Mouse (Mus musculus) inflammation-experienced regulatory T-cells, adult 6 months (primary cell): ENCODE data around the gene Ptprt. TPM values are rescaled to one million over a fixed set of nuclear protein-coding genes. Genes with fewer than 3 reads are reported as not detected.
"Not testable (repeated sequence)": the region's sequence is repeated elsewhere in the genome, so short reads cannot be mapped to it uniquely, and the experiment has no call there.

ENCODE experiments used
- ATAC-seq: one replicate; pipeline ENCODE4 v1.8.0; 2017
- polyA plus RNA-seq, 3 experiments: library from polyadenylated mRNA; unstranded; fragments of 100-300 nt; shearing (Covaris generic); gene quantifications; one replicate each; pipeline ENCODE4 v1.2.1; 2017

Gene Ptprt
- polyA plus RNA-seq, 3 experiments from 2014 or later = not detected

DNA sequence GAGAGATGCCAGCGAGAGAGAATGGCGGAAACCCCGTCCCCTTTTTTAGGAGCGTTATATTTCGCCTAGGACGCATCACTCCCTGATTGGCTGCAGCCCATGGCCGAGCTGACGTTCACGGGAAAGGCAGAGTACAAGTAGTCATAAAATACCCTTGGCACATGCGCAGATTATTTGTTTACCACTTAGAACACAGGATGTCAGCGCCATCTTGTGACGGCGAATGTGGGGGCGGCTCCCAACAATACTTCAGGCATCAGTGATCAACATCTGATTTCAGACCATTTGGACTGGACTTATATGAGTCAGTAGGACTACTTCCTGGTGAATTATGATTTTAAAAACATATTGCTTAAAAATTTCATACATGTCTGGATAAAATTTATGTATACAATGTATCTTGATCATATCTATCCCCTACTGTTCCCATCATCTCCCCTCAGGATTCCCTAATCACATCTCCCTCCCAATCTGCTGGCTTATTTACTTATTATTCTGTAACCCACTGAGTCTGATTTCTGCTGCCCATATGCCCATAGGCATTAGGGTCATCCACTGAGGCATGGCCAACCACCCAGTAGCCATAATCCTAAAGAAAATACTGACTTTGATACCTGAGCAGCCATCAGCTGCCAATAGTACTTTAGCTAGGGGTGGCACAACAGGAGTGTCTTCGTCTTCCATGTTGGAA, 1148.9 kb downstream of the Ptprt start:
- ATAC-seq = not testable (repeated sequence)

GRCm38 (mm10) chr2:161511101-161511759, 1149.7 kb downstream of the Ptprt start:
- no peak for ATAC-seq

DNA sequence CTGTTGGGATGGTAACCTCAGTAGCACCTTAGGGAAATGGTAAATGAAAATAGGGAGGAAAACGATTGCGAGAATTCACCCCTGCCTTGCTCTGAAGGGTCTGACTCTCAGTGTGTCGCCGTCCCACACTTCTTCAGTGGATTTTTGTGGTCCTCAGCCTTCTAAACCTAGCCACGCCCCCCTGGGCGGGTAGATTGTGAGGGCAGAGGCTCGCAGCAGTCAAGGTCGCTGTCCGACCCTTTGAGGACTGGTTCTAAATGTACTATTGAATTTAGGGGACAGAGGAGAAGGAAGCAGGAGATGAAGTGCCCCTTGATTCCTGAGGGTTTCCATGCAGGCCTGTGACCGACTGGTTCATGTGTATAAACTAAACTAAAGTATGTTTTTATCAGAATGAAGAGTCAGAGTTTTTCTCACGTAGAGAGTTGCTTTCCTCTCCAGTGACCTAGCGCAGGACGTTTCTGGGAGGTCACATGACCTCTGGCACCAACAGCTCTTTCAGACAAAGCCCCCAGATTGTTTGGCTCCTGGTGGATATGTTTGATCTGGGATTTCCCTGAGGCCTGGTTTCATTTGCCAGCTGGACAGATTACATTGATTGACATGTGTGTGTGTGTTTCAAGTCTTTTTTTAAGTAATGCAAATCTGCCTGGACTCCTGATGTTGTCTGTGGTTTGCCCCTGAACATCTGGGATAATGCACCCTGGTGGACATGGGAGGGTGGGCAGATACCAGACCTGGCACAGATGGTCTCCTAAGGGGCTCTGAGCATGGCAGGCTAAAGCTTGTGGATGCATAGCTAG, 1161.6 kb downstream of the Ptprt start:
- no peak for ATAC-seq

DNA sequence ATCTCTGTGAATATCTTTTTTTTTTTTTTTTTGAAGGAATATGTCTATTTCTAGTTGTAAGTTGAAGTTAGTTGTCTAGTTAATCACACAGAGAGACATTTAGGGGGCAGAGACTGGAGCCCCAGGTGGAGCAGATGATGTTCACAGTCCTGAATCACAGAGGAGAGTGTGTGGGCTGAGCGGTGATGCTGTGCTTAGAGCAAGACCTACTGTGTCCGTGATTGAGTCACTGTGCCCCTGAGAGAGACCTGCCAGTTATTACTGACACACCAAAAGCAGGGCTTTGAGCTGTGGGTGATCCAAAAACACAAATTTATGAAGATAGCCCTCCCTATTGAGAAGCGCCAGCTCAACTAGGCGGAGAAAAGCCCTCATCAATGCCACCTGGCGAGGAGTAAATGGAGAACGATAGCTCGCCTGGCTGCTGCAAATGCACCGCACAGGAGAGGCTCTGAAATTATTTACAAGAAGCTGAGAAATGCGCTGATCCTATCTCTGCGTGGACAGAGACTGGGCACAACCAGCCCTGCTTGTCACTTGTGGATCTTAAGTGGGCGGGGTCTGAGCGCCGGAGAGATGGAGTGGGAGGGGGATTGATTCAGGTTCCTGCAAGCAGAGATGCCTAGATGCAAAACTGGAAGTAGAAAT, 1162.4 kb downstream of the Ptprt start:
- ATAC-seq = no peak

DNA sequence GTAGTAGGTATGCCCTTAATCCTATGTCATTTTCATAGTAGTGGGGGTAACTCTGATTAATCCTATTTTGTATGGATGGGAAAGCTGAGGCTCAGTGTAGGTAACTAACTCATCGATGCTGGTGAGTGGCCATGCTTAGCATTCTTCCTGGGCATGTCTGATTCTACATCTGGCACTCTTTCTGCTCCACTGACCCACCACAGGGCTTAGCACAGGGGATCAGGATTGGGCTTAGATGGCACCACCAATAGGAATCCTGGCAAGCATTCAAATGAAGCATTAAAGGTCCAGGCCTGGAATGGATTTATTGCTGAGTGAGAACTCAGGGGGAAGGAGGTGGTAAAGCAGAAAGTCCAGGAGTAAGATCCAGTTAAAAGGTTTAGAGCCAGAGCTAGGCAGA, 1179.2 kb downstream of the Ptprt start:
- no peak for ATAC-seq

DNA sequence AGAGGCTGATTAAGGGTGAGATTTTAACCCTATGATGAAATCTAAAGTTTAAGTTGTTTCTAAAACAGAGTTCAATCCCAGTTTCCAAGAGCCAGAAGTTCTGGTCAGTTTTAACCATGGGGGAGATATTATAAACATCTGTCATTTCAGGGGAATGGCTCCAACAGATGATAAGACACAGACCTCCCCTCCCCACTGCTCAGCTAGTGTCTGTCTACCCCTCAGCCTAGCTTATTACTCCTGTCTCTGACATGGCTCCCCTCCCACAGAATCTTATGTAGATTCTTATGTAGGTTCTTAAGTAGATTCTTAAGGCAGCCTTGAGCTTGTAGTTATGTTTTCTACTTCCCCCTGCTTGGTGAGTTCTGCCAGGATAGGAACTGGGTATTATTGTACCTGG, 1180.5 kb downstream of the Ptprt start:
- ATAC-seq = no peak
